Mouse (Mus musculus): ENCODE measurements around the gene Hoxd12. TPM values are rescaled to one million over a fixed set of nuclear protein-coding genes. Genes with fewer than 3 reads are reported as not detected.

Gene Hoxd12
- total RNA-seq, 2 experiments from 2014 or later, result not detected

GRCm38 (mm10) chr2:74695813-74696430, 21.1 kb downstream of the Hoxd12 start:
- no peak for DNase-seq

GRCm38 (mm10) chr2:74696442-74697335, 21.9 kb downstream of the Hoxd12 start:
- no peak for DNase-seq

- peak; percentile 75 for DNase-seq
These were observed 22.8 kb downstream of the Hoxd12 start, which contains the start of gene Hoxd9 for GRCm38 (mm10) chr2:74697567-74698121. Gene Hoxd9 (plus strand): TSS chr2:74697727.

DNA sequence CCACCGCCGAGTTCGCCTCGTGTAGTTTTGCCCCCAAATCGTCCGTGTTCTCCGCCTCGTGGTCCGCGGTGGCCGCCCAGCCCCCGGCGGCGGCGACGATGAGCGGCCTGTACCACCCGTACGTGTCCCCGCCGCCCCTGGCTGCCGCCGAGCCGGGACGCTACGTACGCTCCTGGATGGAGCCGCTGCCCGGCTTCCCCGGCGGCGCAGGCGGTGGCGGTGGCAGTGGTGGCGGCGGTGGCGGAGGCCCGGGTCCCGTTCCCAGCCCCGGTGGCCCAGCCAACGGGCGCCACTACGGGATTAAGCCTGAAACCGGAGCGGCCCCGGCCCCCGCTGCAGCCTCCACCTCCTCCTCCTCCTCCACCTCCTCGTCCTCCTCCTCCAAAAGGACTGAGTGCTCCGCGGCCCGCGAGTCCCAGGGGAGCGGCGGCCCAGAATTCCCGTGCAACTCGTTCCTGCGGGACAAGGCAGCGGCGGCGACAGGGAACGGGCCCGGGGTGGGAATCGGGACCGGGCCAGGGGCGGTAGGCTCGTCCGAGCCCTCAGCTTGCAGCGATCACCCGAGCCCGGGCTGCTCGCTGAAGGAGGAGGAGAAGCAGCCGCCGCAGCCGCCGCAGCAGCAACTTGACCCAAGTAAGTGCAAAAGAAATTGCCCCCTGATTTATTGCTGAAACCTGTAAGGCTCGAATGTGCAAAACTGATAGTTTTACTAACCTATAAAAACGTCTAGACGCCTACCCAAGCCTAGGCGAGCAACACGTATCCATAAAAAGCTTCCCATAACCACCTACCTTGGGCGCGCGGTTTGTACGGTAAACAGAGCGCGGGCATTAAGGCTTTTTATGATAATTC, 23.6 kb downstream of the Hoxd12 start:
- DNase-seq, result peak; percentile 60

- no peak for DNase-seq
These were observed 24.2 kb downstream of the Hoxd12 start for GRCm38 (mm10) chr2:74699053-74699430.

DNA sequence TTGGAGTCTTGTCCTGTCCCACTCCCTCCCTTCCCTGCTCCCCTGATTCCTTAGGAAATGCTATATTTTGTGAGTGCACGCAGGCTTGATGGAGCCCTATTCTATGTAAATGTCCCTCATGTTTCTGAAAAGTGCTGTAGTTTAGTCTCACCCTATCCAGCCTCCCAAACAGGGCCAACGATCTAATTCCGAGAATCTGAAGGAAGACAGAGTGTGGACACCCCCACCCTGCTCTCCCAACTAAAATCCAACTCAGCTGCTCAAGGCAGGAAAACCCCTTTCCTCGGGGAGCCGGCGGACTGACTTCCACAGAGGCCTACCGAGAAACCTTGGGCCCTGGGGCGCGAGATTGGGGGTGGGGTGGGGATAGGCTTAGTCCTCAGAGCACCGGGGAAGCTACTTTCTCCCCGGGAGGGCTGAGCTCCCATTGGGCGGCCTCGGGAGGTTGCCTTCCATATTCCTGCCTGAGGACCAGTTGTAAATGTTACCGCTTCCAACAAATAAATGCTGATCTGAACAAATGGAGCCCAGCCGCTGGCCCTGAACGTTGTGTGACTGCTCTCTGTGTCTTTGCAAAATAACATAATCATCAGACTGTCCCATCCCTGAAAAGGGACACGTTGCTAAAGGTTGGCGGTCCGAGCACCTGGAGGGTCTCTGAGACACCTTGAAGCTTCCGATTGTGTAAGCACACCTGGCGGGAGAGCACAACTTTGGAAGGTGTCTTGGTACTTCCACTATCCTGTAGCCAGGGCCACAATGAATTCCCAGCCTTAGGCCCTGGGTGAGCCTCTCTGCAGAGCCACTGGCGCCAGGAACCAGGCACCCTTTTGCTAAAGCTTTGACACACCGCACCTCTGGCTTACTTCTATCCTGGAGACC, 25.1 kb downstream of the Hoxd12 start:
- no peak for DNase-seq

GRCm38 (mm10) chr2:74700546-74701112, 25.8 kb downstream of the Hoxd12 start:
- DNase-seq, result no peak

DNA sequence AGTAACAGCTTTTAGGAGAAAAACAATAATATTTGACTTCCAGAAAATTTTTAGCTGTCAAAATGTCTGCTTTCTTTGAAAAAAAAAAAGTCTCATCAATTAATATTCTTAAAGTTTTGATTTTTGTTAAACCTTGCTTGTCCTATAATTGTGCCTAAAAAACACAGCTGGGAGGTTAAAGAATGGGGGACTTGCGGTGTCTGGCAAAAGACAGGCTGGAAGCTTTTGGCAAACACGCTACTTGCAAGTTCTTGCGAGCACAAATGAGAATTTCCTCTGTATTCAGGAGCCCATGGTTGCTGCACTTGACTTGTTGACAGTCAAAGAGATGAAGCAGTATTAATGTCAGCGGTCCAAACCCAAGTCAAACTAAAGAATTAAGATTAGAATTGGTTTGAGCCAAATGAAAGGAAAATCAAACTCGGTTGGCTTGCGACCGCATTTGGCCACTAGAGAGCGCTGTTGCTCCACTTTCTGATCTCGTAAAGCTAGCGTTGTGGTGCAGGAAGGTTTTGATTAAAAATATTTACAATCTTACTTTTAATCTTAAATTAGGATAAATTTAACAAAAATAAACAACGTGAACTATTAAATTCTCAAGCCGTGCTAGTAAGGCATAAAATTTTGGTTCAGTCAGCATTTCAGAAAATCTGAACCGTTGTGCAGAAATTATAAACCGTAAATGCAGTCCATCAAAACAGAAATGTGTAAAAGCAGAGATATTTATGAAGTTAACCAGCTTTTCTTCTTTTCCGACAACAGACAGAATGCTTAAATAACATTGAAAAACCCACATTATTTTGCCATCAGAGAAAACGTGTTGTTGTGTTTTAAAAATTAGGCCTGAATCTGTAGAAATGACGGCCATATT, 27.4 kb downstream of the Hoxd12 start:
- peak; percentile 85 for DNase-seq

DNA sequence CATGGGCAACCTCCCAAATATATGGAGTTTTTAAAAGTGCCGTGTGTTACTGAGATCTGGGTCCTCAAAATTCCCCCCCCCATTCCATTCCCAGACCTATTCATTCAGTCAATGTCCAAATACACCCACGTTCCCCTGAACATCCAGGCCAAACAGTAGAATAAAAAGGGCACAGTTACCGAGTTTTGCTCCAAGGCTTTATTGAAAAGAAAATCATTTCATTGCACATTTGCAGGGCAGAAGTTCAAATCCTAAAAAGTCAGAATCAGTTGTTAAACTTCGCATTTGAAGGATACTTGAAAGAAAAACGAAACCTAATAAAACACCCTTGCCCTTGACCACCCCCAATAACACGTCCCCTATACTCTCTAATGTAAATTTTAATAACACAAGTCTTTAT, 28.0 kb downstream of the Hoxd12 start:
- DNase-seq, result no peak

DNA sequence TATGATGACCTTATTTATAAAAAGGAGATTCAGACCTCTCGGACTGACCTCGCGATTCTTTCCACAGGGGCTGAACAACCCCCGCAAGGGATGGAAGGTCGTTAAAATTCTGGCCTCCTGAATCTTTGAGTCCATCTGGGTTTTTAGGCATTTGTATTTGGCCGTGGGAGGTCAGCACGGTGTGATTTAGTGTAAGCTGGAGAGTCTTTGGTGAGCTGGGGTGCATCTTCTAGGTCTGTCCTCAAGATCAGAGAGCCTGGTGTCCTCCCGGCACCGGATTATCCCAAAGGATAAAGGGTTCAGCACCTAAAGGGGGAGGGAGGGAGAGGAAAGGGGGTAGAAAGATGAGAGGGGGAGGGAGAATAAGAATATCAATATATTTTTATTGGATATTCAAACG, 28.5 kb downstream of the Hoxd12 start:
- DNase-seq, result no peak

GRCm38 (mm10) chr2:74703720-74704392, 29.0 kb downstream of the Hoxd12 start:
- DNase-seq, result no peak

- peak; percentile 82 for DNase-seq
These were observed 29.7 kb downstream of the Hoxd12 start, which contains the start of gene Hoxd8 for GRCm38 (mm10) chr2:74704393-74704998. Gene Hoxd8 (plus strand): TSS chr2:74704615.

DNA sequence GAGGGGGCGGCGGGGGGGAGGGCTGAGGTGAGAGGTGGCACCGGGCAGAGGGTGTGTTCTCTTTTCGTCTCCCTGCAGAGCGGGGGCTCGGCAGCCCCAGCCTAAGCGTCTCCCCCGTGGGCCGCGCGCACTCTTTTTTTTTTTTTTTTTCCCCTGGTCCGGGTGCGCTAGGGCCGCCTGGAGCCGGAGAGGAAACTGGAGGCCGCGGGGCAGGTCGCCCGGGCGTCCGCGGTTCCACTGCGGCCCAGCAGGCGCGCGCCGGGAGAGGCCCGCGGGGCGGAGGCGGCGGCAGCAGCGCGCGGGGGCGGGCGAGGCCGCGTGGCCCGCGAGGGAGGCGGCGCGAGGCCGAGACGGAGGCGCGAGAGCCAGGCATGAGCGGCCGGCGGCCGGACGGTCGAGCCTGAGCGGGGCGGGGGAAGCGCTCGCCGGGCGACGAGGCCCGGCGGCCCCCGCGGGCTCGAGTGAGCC, 30.2 kb downstream of the Hoxd12 start:
- peak; percentile 65 for DNase-seq

- DNase-seq, result peak; percentile 59
These were observed 30.8 kb downstream of the Hoxd12 start for GRCm38 (mm10) chr2:74705467-74706089.

DNA sequence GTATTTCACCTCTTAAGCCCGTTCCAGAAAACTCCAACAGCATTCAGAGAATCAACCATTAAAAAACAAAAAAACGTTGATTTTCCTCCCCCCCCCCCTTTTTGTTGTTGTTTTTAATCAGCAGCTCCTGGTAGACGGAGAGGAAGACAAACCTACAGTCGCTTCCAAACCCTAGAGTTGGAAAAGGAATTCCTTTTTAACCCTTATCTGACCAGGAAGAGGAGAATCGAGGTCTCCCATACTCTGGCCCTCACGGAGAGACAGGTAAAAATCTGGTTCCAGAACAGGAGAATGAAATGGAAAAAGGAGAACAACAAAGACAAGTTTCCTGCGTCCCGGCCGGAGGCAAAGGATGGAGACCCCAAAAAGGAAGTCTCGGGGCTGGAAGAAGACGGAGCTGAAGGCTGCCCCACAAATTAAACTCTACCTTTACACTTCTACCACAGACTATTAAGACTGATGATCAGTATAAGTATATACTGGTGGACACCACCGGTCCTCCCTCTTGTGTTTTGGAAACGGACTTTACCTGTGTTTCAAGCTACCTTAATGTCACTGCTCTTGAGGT, 31.7 kb downstream of the Hoxd12 start:
- no peak for DNase-seq

- DNase-seq, result no peak
These were observed 32.8 kb downstream of the Hoxd12 start for GRCm38 (mm10) chr2:74707599-74707998.

DNA sequence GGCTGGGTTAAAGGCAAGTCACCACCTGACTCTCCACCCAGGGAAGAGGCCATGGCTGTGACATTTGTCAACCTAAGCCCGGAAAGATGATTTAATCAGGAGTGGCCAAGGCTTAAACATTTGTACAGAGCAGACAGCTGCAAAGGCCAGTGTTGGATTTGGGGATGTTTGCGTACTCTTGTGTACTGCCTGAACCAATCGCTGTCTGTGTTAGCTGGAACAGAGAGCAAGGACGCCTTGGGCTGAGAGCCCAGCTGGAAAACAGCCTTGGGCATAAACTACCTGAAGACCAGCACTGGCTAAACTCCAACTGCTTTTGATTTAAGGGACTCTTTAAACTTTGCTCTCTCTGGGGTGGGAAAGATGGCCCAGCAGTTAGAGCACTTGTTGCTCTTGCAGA, 33.9 kb downstream of the Hoxd12 start:
- DNase-seq, result no peak
